Mouse (Mus musculus) right cerebral cortex, postnatal 10 days (tissue): ENCODE measurements at regions not wholly inside any gene's neighbourhood (a gene's known extent, or its start where the extent isn't known, plus 50 kb on each side); places are given as distances from the start of the nearest gene placed in this dataset.

Experiments
- DNase-seq, 2 experiments: peaks; one replicate each; pipeline ENCODE4 v3.0.0; 2021; ENCODE audit warnings: low spot score in 2 of 2

- no peak for DNase-seq
Measured at GRCm38 (mm10) chr5:55276265-55276837, 1278.1 kb downstream of the Stim2 start.

- no peak for DNase-seq
Measured at GRCm38 (mm10) chr5:55293301-55293700, 1295.0 kb downstream of the Stim2 start.

- DNase-seq: peak in 1 of 2 experiments; percentile 22
Measured at GRCm38 (mm10) chr5:55293978-55294377, 1295.7 kb downstream of the Stim2 start.

- DNase-seq: no peak
Measured at GRCm38 (mm10) chr5:55294781-55295180, 1296.5 kb downstream of the Stim2 start.

GRCm38 (mm10) chr5:55301538-55301937 is 1303.2 kb downstream of the Stim2 start:
- DNase-seq: no peak

GRCm38 (mm10) chr5:55345968-55346367 is 1347.7 kb downstream of the Stim2 start:
- no peak for DNase-seq

- peak in 1 of 2 experiments; percentile 20 for DNase-seq
Measured at GRCm38 (mm10) chr5:55355483-55355882, 1357.2 kb downstream of the Stim2 start.

GRCm38 (mm10) chr5:55374295-55374694 is 1376.0 kb downstream of the Stim2 start:
- DNase-seq: no peak

- no peak for DNase-seq
Measured at GRCm38 (mm10) chr5:55390846-55391245, 1392.5 kb downstream of the Stim2 start.

- no peak for DNase-seq
Measured at GRCm38 (mm10) chr5:55395986-55396385, 1397.7 kb downstream of the Stim2 start.

- peak in 1 of 2 experiments; percentile 25 for DNase-seq
Measured at GRCm38 (mm10) chr5:55416146-55416545, 1417.8 kb downstream of the Stim2 start.

GRCm38 (mm10) chr5:55439158-55439557 is 1440.9 kb downstream of the Stim2 start:
- DNase-seq: no peak

- no peak for DNase-seq
Measured at GRCm38 (mm10) chr5:55449064-55449463, 1450.8 kb downstream of the Stim2 start.
